Mouse (Mus musculus) embryonic facial prominence, embryonic 11.5 days (tissue): Measurements from ENCODE around the gene Rere. TPM values are rescaled to one million over a fixed set of nuclear protein-coding genes. Genes with fewer than 3 reads are reported as not detected.
A peak's percentile ranks its signal among the peaks of the same experiment; 100 is the strongest.
"Not testable (repeated sequence)": the region's sequence is repeated elsewhere in the genome, so short reads cannot be mapped to it uniquely, and the experiment has no call there.

Experiments
- ATAC-seq: fragments of 200-750 bp; cut with Nextera tagmentation; replicated peaks from 2 replicates; pipeline ENCODE4 v1.8.0; 2017; ENCODE audit warnings: low read depth; ENCODE audit not compliant: insufficient number of reproducible peaks, low FRiP score, low TSS enrichment
- DNase-seq: peaks from one replicate; pipeline ENCODE4 v3.0.0-alpha.2; 2015; ENCODE audit warnings: low spot score
- H3K27ac ChIP-seq: fragments of 300-500 bp; sonication (generic); replicated peaks from 2 replicates; pipeline ENCODE4 v1.5.1; 2014; ENCODE audit warnings: mild to moderate bottlenecking, low read depth, low read length, control low read depth
- H3K27me3 ChIP-seq: fragments of 300-500 bp; sonication (generic); 2 replicates; pipeline ENCODE4 v1.6.1; 2014; ENCODE audit warnings: mild to moderate bottlenecking, low read length, moderate library complexity, mixed read lengths; ENCODE audit not compliant: control insufficient read depth, insufficient read depth
- H3K36me3 ChIP-seq: fragments of 300-500 bp; sonication (generic); replicated peaks from 2 replicates; pipeline ENCODE4 v1.6.1; 2014; ENCODE audit warnings: low read depth, mild to moderate bottlenecking, low read length, moderate library complexity, mixed read lengths; ENCODE audit not compliant: control insufficient read depth, insufficient read depth
- H3K4me1 ChIP-seq: fragments of 300-500 bp; sonication (generic); 2 replicates; pipeline ENCODE4 v1.6.1; 2014; ENCODE audit warnings: low read length, mixed read lengths; ENCODE audit not compliant: control insufficient read depth, insufficient read depth
- H3K4me2 ChIP-seq: fragments of 300-500 bp; sonication (generic); 2 replicates; pipeline ENCODE4 v1.6.1; 2014; ENCODE audit warnings: low read depth, mild to moderate bottlenecking, control low read depth, low read length, moderate library complexity
- H3K4me3 ChIP-seq: fragments of 300-500 bp; sonication (generic); 2 replicates; pipeline ENCODE4 v1.5.1; 2014; ENCODE audit warnings: low read depth, low read length, control low read depth
- H3K9ac ChIP-seq: fragments of 300-500 bp; sonication (generic); replicated peaks from 2 replicates; pipeline ENCODE4 v1.6.1; 2014; ENCODE audit warnings: mild to moderate bottlenecking, control low read depth, low read length
- H3K9me3 ChIP-seq: fragments of 300-500 bp; sonication (generic); replicated peaks from 2 replicates; pipeline ENCODE4 v1.6.1; 2016; ENCODE audit warnings: mild to moderate bottlenecking, low read length, inconsistent platforms, mixed read lengths; ENCODE audit not compliant: control insufficient read depth
- WGBS: fragments of 180-500 bp; shearing (Covaris S2); extraction: QIAGEN DNeasy Blood & Tissue Kit; methylation state at CpG from one replicate; pipeline ENCODE4 v1.1.7; 2014; 5-methylcytosine and 5-hydroxymethylcytosine counted together
- polyA plus RNA-seq: library from polyadenylated mRNA; unstranded; fragments of >200 nt; fragmentation: Nextera tagmentation; extraction: Ambion mirVana; gene quantifications from 2 replicates; pipeline ENCODE4 v1.2.1, GENCODE M21; 2014

The Rere gene
- polyA plus RNA-seq, 1 experiment from 2014 or later, result 22.9 TPM

GRCm38 (mm10) chr4:150556382-150557221 is 275.2 kb downstream of the Rere start:
- DNase-seq (peak; percentile 75), ATAC-seq (peak; percentile 75)
- H3K9ac ChIP-seq, result no peak overlapping the region
- H3K27ac ChIP-seq, result peak overlapping the region; percentile 71
- peaks cover 5% of the 10 kb centered on the region; the same call in 1 of the 2 replicates for H3K4me1 ChIP-seq
- 33% methylated on average over 17 of the region's 17 CpGs for WGBS
- H3K36me3 ChIP-seq, result no peaks in the 10 kb centered on the region
- no peak overlapping the region for H3K4me3 ChIP-seq
- no peaks in the 10 kb centered on the region for H3K9me3 ChIP-seq
- H3K4me2 ChIP-seq, result no peak overlapping the region; the same call in 1 of the 2 replicates
- no peaks in the 10 kb centered on the region for H3K27me3 ChIP-seq

GRCm38 (mm10) chr4:150557289-150557688 is 275.8 kb downstream of the Rere start:
- not testable (repeated sequence) for H3K4me1 ChIP-seq, H3K9me3 ChIP-seq, H3K27ac ChIP-seq, DNase-seq, H3K27me3 ChIP-seq, H3K36me3 ChIP-seq, H3K9ac ChIP-seq, ATAC-seq, H3K4me3 ChIP-seq, H3K4me2 ChIP-seq
- 75% methylated on average over 3 of the region's 3 CpGs for WGBS

GRCm38 (mm10) chr4:150557976-150558375 is 276.5 kb downstream of the Rere start:
- no peak overlapping the region for H3K27ac ChIP-seq
- WGBS, result 74% methylated on average over 1 of the region's 1 CpGs
- no peak for ATAC-seq

GRCm38 (mm10) chr4:150559514-150559913 is 278.1 kb downstream of the Rere start:
- DNase-seq, result no peak
- no peaks in the 10 kb centered on the region for H3K9me3 ChIP-seq
- no peak overlapping the region for H3K9ac ChIP-seq
- no peaks in the 10 kb centered on the region for H3K36me3 ChIP-seq
- no peak overlapping the region for H3K27ac ChIP-seq
- H3K4me1 ChIP-seq, result peaks cover 5% of the 10 kb centered on the region; the same call in 1 of the 2 replicates
- no peak for ATAC-seq
- H3K4me2 ChIP-seq, result no peak overlapping the region
- WGBS, result 88% methylated on average over 3 of the region's 3 CpGs
- H3K4me3 ChIP-seq, result no peak overlapping the region
- H3K27me3 ChIP-seq, result no peaks in the 10 kb centered on the region

More at GRCm38 (mm10) chr4:150557976-150558375, 276.5 kb downstream of the Rere start:
- no peak overlapping the region for H3K9ac ChIP-seq
- H3K4me1 ChIP-seq, result peaks cover 5% of the 10 kb centered on the region; the same call in 1 of the 2 replicates
- no peaks in the 10 kb centered on the region for H3K27me3 ChIP-seq
- DNase-seq, result no peak
- H3K9me3 ChIP-seq, result no peaks in the 10 kb centered on the region
- H3K4me3 ChIP-seq, result no peak overlapping the region
- no peak overlapping the region for H3K4me2 ChIP-seq
- H3K36me3 ChIP-seq, result no peaks in the 10 kb centered on the region

- no peak for DNase-seq
- Histone ChIP-seq H3K9ac (no peak overlapping the region), H3K4me2 (no peak overlapping the region), H3K27me3 (no peaks in the 10 kb centered on the region), H3K4me1 (no peaks in the 10 kb centered on the region), H3K4me3 (no peak overlapping the region), H3K9me3 (no peaks in the 10 kb centered on the region), H3K27ac (no peak overlapping the region), H3K36me3 (no peaks in the 10 kb centered on the region)
- no peak for ATAC-seq
- 56% methylated on average over 5 of the region's 5 CpGs for WGBS
Observed at GRCm38 (mm10) chr4:150563281-150563680, 281.8 kb downstream of the Rere start.

GRCm38 (mm10) chr4:150566193-150566592 is 284.7 kb downstream of the Rere start:
- Histone ChIP-seq H3K4me2 (no peak overlapping the region), H3K9me3 (no peaks in the 10 kb centered on the region), H3K36me3 (no peaks in the 10 kb centered on the region), H3K4me3 (no peak overlapping the region), H3K4me1 (peaks cover 6% of the 10 kb centered on the region; the same call in 1 of the 2 replicates), H3K27ac (no peak overlapping the region), H3K27me3 (no peaks in the 10 kb centered on the region), H3K9ac (no peak overlapping the region)
- DNase-seq (no peak), ATAC-seq (no peak)
- 81% methylated on average over 6 of the region's 6 CpGs for WGBS

- Histone ChIP-seq H3K36me3 (no peaks in the 10 kb centered on the region), H3K9ac (peak overlapping the region; percentile 74), H3K4me2 (peak overlapping the region; percentile 80), H3K27me3 (no peaks in the 10 kb centered on the region), H3K4me1 (peaks cover 6% of the 10 kb centered on the region; the same call in 1 of the 2 replicates), H3K4me3 (peak overlapping the region; percentile 62), H3K9me3 (no peaks in the 10 kb centered on the region), H3K27ac (peak overlapping the region; percentile 63)
- 33% methylated on average over 9 of the region's 9 CpGs for WGBS
- DNase-seq, result no peak
- no peak for ATAC-seq
Observed at GRCm38 (mm10) chr4:150568318-150569134, 287.1 kb downstream of the Rere start.
